Mouse (Mus musculus) cerebral cortex, adult 2 months (tissue): ENCODE results near the gene Enho.

ENCODE experiments used
- WGBS: fragments of 180-500 bp; shearing (Covaris S2); methylation state at CpG from one replicate; pipeline ENCODE4 v1.1.7; 2018; 5-methylcytosine and 5-hydroxymethylcytosine counted together

Gene Enho

GRCm38 (mm10) chr4:41664533-41664932 is 24.4 kb upstream of the Enho start:
- 73% methylated on average over 7 of the region's 7 CpGs for WGBS

GRCm38 (mm10) chr4:41663614-41664013 is 23.5 kb upstream of the Enho start:
- 68% methylated on average over 9 of the region's 9 CpGs for WGBS

- 88% methylated on average over 11 of the region's 11 CpGs for WGBS
Observed at GRCm38 (mm10) chr4:41662723-41663122, 22.6 kb upstream of the Enho start.

GRCm38 (mm10) chr4:41660851-41661430 is 20.8 kb upstream of the Enho start:
- 71% methylated on average over 11 of the region's 11 CpGs for WGBS

- 71% methylated on average over 13 of the region's 13 CpGs for WGBS
Observed at GRCm38 (mm10) chr4:41659556-41659955, 19.4 kb upstream of the Enho start.

- WGBS = 48% methylated on average over 25 of the region's 25 CpGs
Observed at GRCm38 (mm10) chr4:41658566-41659384, 18.7 kb upstream of the Enho start.

GRCm38 (mm10) chr4:41655525-41655924 is 15.4 kb upstream of the Enho start:
- 92% methylated on average over 2 of the region's 2 CpGs for WGBS

- 28% methylated on average over 7 of the region's 7 CpGs for WGBS
Observed at GRCm38 (mm10) chr4:41654217-41654616, 14.1 kb upstream of the Enho start.

- WGBS = 48% methylated on average over 6 of the region's 6 CpGs
Observed at GRCm38 (mm10) chr4:41653730-41654129, 13.6 kb upstream of the Enho start.

- 57% methylated on average over 6 of the region's 6 CpGs for WGBS
Observed at GRCm38 (mm10) chr4:41653296-41653695, 13.2 kb upstream of the Enho start.

- 73% methylated on average over 7 of the region's 7 CpGs for WGBS
Observed at GRCm38 (mm10) chr4:41648627-41649026, 8.5 kb upstream of the Enho start.

- WGBS = 63% methylated on average over 4 of the region's 4 CpGs
Observed at GRCm38 (mm10) chr4:41648157-41648556, 8.0 kb upstream of the Enho start.

- WGBS = 33% methylated on average over 5 of the region's 5 CpGs
Observed at GRCm38 (mm10) chr4:41645488-41645887, 5.4 kb upstream of the Enho start.

- WGBS = 74% methylated on average over 6 of the region's 6 CpGs
Observed at GRCm38 (mm10) chr4:41641199-41641822, 1.2 kb upstream of the Enho start.

GRCm38 (mm10) chr4:41639214-41639841 is 796 bp downstream of the Enho start:
- WGBS = 22% methylated on average over 10 of the region's 10 CpGs

GRCm38 (mm10) chr4:41638828-41639213 is 1.3 kb downstream of the Enho start:
- 74% methylated on average over 6 of the region's 6 CpGs for WGBS

GRCm38 (mm10) chr4:41638186-41638731 is 1.9 kb downstream of the Enho start:
- WGBS = 88% methylated on average over 10 of the region's 10 CpGs

GRCm38 (mm10) chr4:41636882-41637635 is 3.1 kb downstream of the Enho start:
- WGBS = 84% methylated on average over 10 of the region's 10 CpGs

- WGBS = 75% methylated on average over 7 of the region's 7 CpGs
Observed at GRCm38 (mm10) chr4:41636366-41636765, 3.8 kb downstream of the Enho start.

- 67% methylated on average over 2 of the region's 2 CpGs for WGBS
Observed at GRCm38 (mm10) chr4:41635906-41636305, 4.2 kb downstream of the Enho start.

GRCm38 (mm10) chr4:41635224-41635623 is 4.9 kb downstream of the Enho start:
- WGBS = 82% methylated on average over 8 of the region's 8 CpGs
